Mouse (Mus musculus): ENCODE measurements around the gene Scarb1.

The Scarb1 gene

DNA sequence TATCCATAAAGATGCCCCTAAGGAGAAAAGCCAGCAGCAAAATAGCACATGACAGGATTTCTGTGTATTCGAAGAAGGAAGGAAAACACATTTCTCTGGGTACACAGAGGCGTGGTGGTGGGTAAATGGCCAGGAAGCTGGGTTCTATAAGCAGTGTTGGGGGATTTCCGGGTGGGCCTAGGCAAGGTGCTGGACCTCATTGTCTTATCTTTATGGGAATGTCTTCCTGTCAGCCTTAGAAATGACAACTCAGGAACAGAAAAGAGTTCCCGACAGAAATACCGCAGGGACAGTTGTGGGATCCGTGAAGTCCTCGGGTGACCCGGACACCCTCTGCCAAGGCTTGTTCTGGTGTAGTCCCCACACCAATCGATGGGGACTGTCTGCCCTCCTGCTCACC is 42.7 kb downstream of the Scarb1 start:
- no peak for DNase-seq

DNA sequence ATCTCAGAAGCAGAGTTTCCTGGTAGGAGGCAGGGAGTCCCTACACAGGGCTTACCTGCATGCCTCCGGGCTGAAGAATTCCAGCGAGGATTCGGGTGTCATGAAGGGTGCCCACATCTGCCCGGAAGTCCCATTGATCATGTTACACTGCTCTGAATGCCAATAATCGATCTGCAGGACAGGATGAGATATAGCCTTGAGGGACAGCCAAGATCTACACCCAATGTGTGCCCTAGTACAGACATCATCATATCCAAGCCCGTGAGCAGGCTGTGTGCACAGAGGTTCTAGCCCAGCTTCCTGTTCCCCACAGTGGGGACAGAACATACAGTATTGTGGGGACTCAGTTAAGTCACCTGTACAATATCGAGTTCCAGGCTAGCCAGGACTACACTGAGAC is 43.7 kb downstream of the Scarb1 start:
- DNase-seq: no peak

DNA sequence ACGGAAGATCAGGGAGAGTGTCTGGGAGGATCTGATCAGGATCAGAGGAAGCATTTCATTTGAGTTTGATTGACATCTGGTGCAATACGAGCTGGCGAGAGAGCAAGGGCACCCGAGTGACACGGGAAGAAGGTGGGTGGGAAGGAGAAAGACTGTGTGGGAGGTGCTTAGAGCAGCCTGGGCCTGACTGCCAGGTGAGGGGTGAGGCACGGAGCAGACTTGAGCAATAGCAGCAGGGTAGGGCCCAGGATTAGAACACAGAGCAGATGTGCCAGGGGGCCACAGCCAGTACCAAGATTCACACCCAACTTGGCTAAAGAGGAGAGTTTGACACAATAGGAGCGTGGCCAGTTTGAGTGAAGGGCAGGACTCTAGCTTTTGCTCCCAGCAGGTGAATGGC is 47.9 kb downstream of the Scarb1 start:
- no peak for DNase-seq

DNA sequence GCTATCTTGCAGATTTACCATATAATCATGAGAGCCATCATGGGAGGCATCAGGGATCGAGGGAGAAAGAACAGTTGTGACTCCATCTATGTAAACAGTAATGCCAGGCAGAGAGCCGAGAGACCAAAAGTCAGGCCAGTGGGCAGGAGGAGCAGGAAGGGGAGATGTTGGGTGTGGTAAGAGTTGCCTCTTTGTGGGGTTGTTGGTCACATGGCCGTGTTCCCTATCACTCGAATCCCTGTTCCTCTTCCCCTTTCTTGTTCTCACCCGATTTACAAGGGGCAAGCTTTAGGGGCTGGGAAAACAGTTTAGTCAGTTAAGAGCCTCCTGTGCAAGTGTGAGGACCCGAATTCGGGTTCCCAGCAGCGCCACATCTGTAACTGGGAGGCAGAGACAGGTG is 49.0 kb downstream of the Scarb1 start:
- no peak for DNase-seq

DNA sequence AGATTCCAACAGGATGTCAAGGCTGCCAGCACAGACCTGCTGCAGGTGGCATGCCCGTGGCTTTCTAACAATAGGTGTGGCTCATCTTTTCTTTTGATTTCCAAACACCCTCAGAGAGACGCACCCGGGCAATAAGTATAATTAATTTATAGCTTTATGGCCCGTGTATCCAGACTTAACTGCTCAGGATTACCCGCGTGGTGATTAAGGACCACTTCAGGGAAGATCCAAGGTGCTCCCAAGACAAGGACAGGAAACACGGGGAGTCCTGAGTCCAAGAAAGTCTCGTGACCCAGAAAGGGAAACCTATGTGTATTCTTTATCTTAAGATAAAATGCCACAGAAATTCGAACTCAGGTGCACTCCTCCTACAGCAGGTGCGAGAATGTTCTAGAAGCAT is 49.5 kb downstream of the Scarb1 start:
- DNase-seq: no peak

DNA sequence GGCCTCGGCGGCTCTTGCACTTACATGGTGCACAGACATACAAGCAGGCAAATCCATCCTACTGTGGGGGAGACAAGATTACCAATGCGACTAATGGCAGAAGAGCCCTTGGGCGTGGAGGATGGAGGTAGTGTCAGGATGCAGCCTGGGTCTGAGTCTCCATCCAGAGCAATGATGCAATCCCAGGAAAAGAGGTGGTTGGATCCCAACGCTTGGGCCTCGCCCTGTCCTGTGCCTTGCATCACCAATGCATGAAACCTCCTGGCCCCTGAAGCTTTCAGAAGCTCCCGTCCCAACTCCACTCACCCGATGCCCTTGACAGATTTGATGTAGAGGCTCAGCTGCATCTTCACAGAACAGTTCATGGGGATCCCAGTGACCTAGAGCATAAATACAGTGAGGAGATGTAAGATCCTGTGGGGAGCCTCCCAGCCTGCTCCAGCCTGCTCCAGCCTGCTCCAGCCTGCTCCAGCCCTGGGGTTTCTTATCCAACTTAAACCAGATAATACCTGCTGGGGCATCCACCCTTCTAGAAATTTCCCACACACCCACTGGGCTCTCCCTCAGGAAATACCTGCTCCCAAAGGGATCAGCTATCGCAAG is 53.7 kb downstream of the Scarb1 start:
- no peak for DNase-seq

DNA sequence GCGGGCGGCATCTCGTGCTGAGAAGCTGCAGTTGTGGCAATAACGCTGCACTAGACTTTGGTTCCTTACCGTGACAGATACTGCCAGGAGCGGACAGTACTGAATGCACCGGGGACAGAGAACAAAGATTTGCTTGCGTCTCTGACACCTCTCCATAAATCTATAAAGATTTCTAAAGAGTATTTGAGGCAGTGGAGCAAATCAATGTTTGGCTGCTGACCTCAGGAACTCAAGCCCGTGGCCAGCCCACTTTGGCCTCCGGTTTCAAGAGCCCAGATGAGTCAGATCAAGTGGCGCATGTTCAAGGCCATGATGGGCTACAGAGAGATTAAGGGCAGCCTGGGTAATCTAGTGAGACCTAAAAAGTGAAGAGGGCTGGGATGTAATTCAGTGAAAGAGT is 54.8 kb downstream of the Scarb1 start:
- DNase-seq: no peak

DNA sequence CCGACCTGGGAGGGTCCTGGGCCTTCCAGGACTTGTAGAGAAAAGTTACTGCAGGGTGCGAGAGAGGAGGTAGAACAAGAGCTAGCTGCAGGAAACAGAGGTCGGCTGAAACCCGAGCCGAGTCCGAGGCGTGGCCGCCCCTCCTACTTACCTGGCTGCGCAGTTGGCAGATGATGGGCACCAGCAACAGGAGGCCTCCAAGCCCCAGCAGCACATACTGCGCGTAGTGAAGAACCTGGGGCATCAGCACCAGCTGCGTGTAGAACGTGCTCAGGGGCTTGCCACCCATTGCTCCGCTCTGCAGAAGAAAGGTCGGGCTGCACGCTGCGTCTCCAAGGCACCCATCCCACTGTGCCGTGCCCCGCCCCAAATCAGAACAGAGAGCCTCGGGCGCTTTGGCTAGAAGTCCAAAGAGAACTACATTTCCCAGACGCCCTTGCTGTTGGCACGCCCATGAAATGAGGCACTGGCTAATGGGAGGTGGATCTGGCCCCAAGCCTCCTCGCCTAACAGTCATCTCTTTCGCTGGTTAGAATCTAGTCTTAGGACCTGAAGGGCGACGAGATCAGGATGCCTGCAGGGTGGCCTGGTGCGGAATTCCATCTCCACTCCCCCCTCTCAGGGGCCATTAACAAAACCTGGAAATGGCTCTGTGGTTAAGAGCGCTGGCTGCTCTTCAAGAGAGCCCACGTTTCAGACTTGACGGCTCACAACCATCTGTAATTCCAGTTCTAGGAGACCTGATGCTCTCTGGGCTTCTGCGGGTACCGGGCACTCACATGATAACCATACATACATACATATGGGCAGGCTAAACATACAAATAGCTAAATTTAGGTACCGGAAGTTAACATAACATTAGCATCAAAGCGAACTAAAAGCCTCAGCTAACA is 56.9 kb downstream of the Scarb1 start:
- DNase-seq: no peak

DNA sequence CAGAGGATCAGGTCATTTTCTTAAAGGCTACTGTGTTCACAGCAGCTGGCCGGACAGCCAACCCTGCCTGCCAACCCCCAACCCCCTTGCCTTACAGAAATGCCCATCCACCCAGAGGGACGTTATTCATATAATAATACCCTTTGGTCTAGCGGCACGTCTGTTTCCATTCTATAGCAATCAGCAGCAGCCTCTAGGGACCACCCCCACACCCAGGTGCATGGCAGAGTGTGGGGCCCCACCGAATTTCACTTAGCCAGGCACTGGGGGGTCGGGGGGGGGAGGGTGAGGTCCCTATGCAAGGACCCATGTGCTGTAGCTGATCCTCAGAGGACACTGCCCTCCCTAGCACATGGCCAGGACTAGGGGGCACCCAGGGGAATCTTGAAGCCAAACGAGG is 61.7 kb downstream of the Scarb1 start:
- DNase-seq: no peak

DNA sequence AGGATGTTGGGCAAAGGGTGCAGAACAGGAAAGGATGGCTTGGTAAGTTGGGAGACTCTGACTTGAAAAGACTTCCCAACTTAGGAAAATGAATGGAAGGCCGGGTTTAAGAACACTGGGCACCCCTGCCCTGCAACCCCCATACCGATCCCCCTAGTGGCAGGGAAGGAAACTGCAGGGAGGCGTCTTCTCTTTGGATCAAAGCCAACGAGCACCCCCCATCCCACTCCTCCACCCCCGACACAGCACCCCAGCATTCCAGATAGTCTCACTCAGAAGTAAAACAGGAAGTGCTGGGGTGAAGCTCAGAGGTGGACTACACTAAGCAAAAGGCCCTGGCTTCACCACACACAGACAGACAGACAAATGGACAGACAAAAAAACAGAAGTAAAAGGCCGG is 62.6 kb downstream of the Scarb1 start:
- peak; percentile 66 to 67 for DNase-seq

DNA sequence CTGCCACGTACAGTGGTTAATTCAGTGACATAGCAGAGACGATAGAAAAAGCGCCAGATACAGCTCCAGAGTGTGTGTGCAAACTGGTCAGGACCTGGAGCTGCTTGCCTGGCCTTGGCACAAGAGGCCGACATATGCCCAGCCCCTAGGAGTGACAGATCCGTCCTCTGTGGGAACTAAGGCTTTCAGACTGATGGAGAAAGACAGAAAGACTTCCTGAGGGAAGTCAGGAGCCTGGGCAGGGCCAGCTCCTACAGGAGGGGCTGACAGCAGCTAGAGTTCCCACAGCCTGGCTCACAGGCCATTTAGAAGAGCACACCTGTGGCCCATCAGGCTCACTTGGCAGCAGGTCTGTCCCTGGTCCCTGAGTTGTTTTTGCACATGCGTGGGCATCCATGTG is 63.6 kb downstream of the Scarb1 start:
- no peak for DNase-seq

DNA sequence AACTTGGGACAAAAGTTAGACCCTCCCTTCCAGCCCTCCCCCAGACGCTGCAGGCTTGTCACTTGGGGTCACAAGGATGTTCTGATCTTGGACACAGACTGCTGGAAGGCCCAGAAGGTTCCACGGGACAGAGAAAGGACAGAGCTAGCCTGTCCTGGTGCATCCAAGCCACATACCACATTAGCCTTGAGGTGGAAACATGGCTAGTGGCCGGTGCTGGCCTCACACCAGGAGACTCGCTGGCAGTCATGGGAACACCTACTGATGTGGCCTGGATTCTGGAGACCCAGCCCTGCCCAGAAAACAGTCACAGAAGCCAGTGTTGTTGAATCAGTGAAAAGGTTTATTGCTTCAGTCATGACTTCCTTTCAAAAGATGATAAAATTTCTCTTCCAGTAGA is 64.1 kb downstream of the Scarb1 start:
- DNase-seq: no peak

DNA sequence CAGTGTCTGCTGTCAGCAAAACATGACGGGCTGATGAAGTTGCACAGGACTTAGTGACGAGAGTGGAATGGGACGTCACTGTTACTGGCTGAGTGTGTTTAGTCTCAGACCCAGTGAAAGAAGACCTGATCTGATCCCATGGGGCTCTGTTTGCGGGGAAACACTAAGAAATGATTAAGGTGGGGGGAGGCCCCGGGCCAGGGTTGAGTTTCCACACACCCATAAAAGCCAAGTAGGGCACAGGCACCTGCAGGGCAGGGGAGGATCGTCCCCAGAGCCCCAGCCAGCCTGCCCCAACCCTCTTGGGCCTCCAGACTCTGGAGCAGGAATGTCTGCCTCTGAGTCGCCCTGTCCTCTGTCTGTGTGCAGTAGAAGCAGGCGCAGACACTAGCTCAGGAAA is 65.6 kb downstream of the Scarb1 start:
- DNase-seq: no peak

DNA sequence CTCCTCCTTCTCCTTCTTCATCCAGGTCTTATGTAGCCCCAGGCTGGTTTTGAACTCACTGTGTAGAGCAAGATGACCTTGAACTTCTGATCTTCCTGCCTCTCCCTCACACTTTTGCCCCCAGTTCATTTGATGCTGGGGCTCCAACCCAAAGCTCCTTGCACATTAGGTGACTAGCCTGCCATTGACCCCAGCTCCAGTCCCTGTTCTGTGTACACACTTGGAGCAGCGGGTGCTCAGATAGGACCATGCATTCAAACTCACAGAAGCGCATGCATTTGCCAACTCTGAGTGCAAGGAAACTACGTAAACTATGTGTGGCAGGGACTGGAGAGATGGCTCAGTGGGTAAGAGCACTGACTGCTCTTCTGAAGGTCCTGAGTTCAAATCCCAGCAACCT is 66.1 kb downstream of the Scarb1 start:
- no peak for DNase-seq

DNA sequence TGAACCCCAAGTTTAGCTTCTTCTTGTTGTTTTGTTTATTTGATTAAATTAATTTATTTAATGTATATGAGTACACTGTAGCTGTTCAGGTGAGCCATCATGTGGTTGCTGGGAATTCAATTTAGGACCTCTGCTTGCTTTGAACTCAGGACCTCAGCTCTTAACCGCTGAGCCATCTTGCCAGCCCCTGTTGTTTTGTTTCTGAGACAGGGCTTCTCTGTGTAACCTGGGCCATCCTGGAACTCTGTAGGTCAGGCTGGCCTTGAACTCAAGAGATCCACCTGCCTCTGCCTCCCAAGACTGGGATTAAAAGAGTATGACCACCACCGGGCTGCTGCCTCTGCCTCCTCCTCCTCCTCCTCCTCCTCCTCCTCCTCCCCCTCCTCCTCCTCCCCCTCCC is 66.7 kb downstream of the Scarb1 start:
- no peak for DNase-seq

DNA sequence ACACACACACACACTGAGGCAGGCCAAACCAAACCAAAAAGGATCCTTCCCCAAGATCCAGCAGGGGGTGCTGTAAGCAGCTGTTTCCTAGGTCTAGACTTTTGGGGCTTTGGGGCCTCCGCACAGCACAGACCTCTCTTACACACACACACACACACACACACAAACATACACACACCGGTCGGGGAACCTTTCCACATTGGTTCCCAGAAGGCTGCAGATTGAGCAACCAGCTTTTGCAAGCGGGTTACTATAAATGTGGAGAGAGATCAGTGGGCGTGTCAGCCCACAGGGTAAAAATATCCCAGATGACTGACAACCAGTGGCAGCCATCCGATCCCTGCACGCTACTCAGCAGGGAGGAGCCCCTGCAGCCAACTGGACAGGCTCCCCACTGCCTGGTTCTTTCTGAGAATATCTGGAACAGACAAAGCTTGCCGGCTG is 67.2 kb downstream of the Scarb1 start:
- DNase-seq: peak; percentile 69 to 70

DNA sequence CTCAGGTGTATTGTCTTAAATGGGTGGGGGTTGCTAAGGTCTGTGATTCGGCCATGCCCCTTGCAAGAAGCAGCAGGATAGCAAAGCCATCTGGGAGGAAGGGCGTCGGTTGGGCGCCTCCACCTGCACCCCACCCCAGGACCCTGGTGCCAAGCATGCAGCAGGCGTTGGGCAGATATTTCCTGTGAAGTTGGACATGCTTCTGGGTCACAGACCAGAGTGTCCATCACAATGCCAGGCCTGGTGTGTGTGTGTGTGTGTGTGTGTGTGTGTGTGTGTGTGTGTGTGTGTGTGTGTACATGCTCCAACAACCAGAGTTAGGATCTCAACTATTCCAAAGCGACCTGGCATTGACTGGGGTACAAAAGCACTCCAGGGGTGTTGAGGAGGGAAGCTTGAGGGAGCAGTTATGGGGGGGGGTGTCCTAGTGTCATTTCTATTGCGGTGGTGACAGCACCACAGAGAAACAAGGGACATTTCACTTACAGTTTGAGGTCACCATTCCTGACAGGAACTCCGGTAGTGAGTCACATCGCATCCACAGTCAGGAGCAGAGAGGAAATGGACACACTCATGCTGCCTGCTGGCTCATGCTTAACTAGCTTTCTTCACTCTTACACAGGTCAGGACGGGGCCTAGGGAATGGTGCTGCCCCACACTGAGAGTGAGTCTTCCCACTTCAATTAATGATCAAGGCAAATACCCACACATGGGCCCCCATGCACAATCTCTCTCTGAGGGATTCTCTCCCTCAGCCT is 68.5 kb downstream of the Scarb1 start:
- DNase-seq: no peak

DNA sequence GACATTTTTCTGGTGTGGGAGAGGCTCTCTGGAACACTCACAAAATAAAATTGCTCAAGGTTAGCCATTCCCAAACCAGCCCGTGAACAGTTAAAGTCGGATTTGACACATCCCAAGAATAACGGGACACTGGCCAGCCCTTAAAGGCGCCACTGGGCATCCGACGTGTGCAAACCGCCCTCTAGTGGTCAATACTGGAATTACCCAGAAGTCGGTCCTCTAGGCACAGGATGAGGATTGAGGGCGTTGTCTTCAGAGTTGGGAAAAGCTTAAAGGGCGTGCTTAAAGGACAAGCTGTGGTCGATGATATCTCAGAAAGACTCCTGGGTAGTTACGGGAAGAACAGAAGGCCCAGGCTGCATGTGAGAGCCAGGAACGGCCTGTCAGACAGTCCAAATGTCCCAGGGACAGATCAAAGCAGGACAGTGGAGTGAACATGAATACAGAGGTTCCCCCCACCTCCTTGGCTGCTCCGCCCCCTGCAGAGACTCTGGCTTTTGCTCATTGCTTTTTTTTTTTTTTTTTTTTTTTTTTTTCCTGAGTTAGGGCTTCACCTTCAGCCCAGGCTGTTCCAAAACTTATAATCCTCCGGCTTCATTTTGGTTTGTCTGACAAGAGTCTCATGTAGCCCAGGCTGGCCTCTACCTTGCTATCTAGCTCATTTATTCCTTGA is 69.2 kb downstream of the Scarb1 start:
- DNase-seq: peak; percentile 79 to 81

DNA sequence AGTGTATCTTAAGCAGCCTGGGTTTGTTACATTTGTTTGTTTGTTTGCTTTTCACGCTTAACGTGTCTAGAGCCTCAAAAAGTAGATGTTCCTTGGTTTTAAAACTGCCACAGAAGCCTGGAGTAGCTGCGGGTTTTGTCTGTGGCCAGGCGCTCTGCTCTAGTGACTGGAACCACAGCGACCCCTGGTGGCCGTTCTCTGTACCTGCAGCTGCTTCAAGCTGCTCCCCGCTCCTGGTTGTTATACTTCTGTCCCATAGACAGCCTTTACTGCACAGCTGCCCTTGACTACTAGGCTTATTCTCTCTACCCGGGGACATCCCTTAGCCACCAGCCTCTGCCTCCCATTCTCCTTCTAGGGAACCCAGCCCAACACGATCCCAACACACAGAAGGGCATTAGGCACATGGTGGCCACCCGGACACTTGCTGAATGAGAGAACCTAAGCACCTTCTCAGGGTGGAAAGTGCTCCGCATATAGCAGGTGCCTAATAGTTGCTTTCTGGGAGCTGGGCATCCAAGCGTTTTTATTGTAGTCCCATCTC is 70.2 kb downstream of the Scarb1 start:
- peak; percentile 78 to 80 for DNase-seq

DNA sequence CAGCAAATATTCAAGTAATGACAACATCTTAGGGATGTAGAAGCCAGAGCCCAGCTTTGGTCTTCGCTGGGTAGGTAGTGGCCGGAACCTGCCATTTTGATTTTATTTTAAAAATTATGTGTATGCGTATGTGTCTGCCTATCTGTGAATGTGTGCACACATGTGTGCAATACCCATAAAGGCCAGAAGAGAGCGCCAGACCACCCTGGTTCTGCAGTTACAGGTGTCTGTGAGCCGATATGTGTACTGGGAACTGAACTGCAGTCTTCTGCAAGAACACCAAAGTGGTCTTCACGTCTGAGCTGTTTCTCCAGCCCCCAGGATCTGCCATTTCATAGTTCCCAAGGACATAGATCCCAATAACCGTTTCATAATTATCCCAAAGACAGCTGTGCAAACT is 71.1 kb downstream of the Scarb1 start:
- DNase-seq: no peak

DNA sequence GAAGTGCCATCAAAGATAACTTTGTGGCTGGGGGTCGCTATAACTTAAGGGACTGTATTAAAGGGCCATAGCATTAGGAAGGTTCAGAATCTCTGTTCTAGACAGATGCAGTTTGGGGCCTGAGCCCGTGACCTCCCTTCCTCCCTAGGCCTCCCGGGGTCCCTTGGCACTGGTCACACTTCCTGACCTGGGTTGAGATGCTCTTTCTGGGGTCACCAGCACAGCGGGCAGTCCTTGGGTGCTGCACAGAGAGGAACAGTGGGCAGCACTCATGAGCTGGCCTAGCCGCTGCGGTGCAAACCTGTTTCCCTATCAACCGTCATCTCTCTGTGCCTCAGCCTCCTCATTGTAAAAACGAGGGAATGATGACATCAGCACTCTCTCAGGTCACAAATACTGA is 71.5 kb downstream of the Scarb1 start:
- no peak for DNase-seq

DNA sequence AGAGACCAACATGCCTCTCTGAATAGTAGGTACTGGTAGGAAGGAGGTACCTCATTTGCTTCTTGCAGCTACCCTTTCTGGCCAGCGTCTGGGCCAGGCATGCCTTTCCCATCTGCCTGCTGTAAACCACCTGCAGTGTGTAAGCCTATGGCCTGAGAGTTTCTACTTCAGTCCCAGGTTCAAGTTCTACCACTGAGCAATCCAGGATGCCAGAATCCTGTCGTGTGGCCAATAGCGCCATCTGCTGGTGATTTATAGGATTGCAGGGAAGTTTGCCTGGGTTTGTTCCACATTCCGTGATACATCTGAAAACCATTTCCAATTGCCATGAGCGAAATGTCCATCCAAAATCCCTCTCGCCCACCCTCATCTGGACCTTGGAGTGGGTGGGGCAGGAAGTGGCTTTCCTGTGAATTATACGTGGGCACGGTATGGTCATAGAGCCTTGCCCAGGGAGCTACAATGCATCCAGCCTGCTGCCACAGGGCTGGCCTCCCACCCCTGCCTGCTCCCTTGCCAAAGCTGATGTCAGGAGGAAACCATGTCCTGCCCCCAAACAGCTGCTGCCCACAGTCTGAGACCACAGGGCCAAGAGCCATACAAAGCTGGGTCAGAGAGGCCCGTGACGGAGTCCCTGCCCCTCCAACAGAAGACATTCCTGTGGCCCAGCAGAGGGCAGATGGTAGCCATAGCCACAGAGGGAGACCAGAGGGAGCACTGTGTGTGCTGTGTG is 72.7 kb downstream of the Scarb1 start:
- DNase-seq: peak; percentile 77 to 79
